Mouse (Mus musculus) testis, adult 2 months (tissue): Measurements from ENCODE around the gene Dnaja2.

Experiments
- CTCF ChIP-seq: fragments of 200-500 bp; IDR thresholded peaks from 2 replicates; pipeline ENCODE4 v1.5.1; 2012; ENCODE audit warnings: low read depth, mild to moderate bottlenecking, inconsistent platforms, low read length, moderate library complexity; ENCODE audit not compliant: control insufficient read depth, insufficient read depth, insufficient replicate concordance
- POLR2A ChIP-seq: fragments of 200-500 bp; IDR thresholded peaks from 2 replicates; pipeline ENCODE4 v1.6.1; 2012; ENCODE audit warnings: low read depth, mild to moderate bottlenecking, inconsistent platforms, low read length, moderate library complexity; ENCODE audit not compliant: control insufficient read depth

GRCm38 (mm10) chr8:85551934-85552333 lies 3.2 kb downstream of the Dnaja2 start:
- TF ChIP-seq POLR2A = no peak
- no peak for TF ChIP-seq CTCF
